Mouse (Mus musculus) naive thymus-derived CD4-positive, alpha-beta T cell, adult 2 months (primary cell): ENCODE measurements around the gene Ccnj.

ENCODE experiments used
- DNase-seq: peaks from one replicate; pipeline ENCODE4 v3.0.0-alpha.2; 2011; ENCODE audit warnings: low read depth

Gene Ccnj

DNA sequence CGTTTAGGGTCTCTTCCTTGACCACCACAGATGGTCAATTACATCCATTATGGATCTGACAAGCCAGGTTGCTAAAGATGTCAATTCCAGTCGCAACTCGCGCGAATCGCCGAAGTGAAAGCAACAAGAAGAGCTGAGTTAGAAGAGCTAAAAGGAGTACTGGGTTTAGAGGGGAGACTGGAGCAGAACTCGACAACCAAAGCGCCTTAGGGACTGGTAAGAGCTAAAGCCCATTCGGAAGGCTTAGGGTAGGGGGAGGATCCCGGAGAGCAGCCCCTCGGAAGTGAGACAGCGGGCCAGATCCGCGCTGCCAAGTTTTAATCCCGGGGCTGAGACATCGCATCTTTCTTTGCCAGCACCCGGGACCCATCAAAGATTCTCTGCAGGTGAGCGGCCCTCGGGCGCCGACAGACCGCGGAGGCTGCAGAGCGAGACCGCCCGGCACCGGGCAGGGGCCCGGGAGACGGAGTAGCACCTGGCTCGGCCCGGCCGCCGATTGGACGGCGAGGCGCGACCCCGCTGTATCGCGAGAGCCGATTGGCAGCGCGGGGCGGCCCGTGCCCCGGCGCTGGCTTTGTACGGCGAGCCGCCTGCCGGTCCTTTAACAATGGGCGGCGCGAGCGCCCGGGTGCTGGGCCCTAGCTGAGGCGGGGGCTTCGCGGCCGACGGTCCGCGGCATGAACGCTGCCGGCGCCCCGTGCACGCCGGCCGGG lies at the start of gene Ccnj:
Gene Ccnj, plus strand, starts transcription at position 577 of the 713 bp plus-strand sequence.
- DNase-seq, result peak; percentile 94

DNA sequence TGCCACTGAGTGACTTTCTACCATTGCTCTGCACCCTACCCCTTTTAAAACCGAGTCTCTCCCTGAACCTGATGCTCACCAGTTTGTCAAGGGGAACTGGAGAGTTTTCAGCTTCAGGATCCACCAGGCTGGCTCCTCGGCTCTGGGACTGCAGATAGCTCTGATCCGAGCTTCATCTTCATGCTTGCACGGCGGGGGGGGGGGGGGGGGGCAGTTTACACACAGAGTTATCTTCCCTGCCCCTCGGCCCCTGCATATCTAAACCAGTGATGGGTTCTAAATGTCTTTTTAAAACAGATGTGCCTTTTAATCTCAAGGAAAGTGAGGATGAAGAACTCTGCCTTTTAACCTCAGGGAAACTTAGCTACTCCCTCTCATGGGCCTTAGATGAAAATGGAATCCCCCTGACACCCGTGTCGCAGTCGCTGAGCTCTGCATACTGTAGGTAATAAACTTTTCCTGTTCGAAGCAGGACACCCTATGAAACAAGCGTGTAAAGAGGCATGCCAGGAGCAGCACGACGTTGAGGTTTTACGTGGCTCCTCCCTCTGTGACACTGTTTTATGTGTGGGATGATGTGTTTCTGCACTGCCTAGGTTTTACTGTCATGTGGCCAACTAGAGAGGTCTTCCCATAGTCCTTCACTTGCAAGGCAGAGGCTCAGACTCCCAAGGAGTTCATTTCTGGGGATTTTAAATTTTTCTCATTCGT lies 42.9 kb upstream of the Ccnj start:
- DNase-seq, result peak; percentile 36

DNA sequence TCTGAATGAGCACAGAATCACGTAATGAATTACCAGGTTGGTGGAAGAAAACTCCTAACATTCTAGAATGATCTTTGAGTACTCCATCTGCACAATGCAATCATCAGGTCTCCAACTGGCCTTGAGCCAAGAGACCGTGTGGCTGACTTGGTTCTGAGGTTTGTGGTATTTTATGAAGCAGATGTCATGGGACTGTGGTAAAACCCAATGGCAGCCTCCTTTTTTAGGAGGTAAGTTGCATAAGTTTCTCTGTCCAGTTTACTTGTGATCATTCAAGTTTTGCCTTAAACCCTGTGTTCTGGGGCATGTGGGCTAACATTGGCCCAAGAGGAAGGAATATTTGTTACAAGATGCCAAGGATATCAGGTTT lies 42.4 kb upstream of the Ccnj start:
- peak; percentile 42 for DNase-seq

DNA sequence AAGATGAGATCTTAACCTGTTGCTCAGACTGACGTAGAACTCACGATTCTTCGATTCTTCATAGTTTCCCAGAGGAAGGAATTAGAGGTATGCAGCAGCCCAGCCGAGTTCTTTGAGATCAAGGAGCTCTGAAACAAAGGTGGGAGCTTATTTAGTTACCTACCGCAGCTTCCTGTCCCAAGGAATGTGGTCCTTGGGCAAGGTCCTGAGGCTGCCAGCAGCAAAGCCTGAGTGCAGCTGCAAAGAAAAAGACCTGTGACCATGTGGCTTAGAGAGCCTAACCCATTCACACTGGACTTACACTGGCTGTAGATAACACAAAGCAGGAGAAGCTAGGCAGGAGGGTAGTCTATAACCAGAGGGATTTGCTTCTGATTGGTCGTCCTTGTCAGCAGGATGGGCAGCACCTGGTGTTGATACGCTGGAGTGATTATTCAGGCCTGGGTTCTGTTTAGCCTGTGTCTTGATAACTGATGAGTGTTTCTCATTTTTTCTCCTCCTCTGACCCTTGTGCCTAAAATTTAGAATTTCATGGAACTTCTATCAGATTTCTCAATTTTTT lies 25.8 kb upstream of the Ccnj start:
- no peak for DNase-seq

DNA sequence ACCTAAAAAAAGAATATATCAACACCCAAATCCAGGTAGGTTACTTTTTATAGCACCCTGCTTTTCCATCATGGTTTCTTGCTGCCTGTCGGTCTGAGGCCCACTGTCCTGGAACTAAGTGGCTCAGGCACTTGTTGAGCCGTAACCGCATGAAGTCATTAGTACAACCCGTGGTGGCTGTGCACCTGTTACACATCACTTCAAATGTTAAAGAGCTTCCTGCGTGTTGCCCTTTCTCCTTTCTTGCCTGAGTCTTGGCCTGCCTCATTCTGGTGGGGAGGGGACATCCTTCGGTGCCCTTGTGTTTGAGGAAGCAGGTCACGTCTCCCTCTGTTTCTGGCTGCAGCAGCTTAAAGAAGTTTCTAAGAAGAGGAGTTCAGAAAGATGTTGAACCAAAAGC lies 21.2 kb upstream of the Ccnj start:
- peak; percentile 50 for DNase-seq

DNA sequence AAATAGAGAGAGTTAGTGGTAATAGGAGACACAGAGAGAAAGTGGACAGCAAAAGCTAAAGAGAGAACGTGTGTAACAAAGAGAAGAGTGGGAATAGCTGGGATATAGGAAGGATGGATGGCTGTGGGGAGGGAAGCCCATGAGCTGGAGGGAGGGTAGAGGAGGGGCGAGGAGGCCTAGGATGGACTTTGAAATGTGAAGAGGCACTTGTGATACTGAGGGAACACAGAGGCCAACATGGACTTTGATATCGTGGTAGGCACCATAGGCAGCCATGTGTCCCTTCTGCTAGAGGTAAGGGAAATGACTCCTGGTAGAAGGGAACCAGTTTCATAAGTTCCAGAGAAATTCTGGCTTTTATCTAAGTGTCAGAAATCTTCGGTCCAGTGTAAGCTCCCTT lies 19.2 kb upstream of the Ccnj start:
- no peak for DNase-seq

DNA sequence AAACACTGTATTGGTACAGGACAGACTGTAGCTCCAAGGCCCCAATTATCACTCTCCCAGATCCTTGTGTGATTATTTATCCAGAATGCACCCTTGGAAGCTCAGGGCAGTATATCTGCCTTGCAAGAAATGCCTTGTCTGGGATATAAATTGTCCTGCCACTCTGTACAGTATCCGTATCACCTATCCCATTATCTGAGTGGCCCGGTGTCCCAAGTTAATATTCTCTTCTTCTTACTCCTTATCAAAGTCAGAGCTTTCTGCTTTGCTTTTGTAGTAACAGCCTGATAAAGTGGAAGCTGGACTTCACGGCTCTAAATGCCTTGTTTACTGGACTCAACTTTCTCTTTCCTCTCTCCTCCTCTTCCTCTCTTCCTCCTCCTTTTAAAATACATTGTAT lies 18.3 kb upstream of the Ccnj start:
- DNase-seq, result no peak

DNA sequence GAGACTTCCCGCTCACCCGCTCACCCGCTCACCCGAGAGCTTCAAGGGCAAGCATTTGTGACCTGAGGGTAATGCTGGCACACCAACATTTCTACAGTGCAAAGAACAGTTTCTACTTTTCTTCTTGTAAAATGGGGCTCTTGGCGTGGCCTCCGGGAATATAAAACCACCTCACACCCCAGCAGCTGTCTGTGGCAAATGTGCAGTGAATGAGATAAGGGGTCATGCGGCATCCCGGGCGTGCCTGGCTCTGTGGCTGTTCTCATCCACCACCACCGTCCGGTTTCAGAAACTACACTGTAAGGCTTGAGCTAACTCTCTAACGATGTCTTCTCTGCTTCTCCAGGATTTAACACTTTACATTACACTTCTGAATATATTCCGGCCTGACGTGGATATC lies 17.7 kb upstream of the Ccnj start:
- no peak for DNase-seq

DNA sequence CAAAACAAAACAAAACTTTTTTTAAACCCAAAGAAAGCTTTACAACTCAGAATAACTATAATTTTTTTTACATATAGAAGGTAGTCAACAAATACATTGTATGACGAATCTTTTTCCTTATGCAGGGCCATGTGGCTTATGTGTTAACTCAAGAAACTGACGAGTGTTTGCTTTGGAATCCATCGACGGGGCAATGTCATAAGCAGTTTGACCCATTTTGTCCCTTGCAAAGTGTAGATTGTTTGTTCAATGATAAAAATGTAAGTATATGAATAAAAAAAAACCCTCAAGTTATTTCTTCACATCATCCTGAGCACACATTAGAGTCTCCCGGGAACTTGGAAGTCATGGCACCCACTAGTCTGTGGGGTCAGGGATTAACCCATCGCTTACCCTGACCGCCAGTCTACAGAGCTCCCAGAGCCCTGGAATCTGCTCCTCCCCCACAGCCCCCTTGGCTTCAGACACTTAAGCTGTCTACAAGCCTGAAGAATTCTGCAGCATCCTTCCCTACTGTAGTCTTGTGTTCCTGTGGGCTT lies 15.4 kb upstream of the Ccnj start:
- no peak for DNase-seq

- no peak for DNase-seq
These were observed 13.1 kb upstream of the Ccnj start for GRCm38 (mm10) chr19:40817901-40818532.

DNA sequence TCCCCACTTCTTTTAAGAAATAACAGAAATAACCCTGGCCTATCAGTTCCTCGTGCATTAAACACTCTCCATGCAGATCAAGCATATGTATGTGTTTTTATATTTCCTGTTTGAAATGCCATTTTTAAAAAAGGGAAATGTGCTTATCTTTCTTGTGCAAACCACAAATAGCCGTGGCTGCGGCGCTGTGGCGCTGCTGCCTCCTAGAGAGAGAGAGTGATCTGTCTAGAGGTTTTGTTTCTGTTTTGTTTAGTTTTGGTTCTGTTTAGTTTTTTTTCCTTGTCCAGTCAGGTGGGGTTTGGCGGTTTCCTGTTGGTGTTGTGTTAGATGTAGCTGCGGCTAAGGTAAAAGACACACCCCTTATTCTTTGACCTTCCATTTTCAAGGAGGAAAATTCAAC lies 12.3 kb upstream of the Ccnj start:
- DNase-seq, result peak; percentile 66

DNA sequence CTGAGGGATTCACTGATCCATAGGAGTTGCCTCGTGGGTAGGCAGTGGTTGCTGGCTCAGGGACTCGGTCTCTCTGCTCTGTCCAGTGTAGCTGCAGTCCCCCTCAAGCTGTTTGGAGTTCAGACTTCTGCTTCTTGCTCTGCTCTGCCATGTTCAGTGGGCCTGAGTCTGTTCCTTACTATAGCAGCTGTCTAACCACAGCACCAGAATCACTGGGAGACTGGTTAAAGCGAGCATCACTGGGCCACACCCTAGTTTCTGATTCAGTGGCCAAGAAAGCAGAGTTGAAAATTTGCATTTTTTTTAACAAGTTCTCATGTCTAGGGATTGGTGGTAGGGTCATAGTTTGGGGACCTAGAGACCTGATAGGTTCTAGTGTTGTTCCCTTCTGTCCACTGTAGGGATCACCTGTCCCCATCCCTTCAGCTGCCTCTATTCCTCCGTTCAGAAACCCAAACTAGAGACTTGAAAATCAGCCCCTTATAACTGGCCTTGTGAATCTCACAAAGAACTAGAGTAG lies 9.7 kb upstream of the Ccnj start:
- DNase-seq, result no peak

- DNase-seq, result no peak
These were observed 5.4 kb upstream of the Ccnj start for GRCm38 (mm10) chr19:40825636-40826035.

- DNase-seq, result no peak
These were observed 4.3 kb upstream of the Ccnj start for GRCm38 (mm10) chr19:40826735-40827134.

GRCm38 (mm10) chr19:40830198-40830597 lies 881 bp upstream of the Ccnj start:
- no peak for DNase-seq

- DNase-seq, result peak; percentile 43
These were observed 530 bp downstream of the Ccnj start for GRCm38 (mm10) chr19:40831416-40832201.

GRCm38 (mm10) chr19:40832361-40832760 lies 1.3 kb downstream of the Ccnj start:
- peak; percentile 37 for DNase-seq

DNA sequence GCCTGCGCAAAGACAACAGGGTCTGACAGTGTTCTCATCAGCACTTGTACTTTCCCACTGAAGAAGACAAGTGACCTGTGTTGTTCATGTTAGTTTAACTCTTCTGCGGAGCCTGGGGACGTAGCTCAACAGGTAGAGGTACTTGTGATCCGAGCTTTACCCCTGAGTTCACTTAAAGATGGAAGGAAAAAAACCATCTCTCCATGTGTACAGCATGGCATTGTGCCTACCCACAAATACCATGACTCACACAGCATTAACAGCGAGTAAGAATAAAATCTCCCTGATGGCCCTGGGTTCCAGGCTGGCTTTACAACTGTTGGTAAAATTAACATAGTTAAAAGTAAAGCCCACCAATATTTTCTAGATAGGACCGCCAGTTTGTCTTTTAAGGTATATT lies 3.4 kb downstream of the Ccnj start:
- no peak for DNase-seq

DNA sequence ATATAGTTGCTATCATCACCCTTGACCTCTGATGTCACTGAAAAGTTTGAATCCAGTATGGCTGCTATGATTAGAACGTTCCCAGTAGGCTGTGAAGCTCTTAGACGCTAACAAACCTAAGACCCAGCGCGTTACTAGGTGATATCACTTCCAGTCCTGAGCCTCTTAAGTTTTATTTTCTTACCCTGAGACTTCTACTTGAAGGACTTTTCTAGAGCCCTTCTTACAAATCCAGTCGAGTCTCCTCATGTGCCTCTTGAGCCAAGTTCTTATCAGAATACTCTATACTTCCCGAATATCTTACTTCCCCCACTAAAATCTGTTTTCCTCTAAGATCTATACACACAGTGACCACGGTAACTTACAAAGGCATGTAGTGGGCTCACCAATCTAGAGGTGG lies 7.1 kb downstream of the Ccnj start:
- no peak for DNase-seq

GRCm38 (mm10) chr19:40840303-40840702 lies 9.2 kb downstream of the Ccnj start:
- DNase-seq, result no peak

DNA sequence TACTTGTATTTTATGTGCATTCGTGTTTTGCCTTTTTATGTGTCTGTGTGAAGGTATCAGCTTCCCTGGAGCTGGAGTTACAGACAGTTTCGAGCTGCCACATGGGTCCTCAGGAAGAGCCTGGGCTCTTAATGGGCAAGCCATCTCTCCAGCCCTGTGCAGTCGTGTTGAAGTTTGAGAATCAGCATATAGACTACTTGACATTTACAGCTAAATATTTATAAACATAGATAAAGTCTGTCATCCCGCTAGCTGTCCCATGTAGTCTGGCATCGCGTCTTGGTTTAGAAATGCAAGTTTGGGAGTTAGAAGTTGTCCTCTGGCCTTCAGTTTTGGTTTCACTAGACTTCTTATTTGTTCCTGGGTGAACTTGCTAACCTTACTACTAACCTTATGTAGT lies 10.0 kb downstream of the Ccnj start:
- no peak for DNase-seq

- no peak for DNase-seq
These were observed 10.5 kb downstream of the Ccnj start for GRCm38 (mm10) chr19:40841593-40841992.
